Mouse (Mus musculus): ENCODE results near the gene Slc2a8.
"Not testable (repeated sequence)": the region's sequence is repeated elsewhere in the genome, so short reads cannot be mapped to it uniquely, and the experiment has no call there.

Slc2a8 gene

DNA sequence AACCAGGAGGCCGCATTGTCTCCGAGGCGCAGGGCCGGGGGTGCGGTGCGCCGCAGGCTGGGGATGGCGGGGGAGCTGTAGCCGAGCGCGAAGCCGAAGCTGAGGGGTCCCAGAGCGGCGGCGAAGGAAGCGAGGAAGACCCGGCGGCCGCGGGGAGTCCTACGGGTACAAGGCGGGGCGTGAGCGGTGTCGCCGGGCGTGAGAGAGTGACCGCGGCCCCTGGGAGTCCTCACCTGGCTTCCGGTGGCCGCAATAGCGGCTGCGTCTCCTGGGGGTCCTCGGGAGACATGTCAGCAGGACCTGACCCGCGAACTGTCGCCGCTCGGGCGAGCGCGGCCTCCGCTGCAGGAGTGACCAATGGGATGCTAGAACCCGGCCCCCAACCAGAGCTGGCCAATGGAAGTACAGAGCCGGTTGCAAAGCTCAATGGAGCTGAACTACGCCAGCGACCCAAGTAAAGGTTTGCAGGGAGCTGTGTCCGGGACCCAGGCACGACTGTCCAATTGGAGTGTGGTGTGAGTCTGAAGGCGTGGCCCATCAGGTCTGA is at the start of gene Slc2a8:
Gene Slc2a8, minus strand, starts transcription at position 359 of the 547 bp plus-strand sequence.
- ATAC-seq (ENCODE audit: insufficient number of reproducible peaks, low FRiP score, low TSS enrichment), result peak; percentile 99

DNA sequence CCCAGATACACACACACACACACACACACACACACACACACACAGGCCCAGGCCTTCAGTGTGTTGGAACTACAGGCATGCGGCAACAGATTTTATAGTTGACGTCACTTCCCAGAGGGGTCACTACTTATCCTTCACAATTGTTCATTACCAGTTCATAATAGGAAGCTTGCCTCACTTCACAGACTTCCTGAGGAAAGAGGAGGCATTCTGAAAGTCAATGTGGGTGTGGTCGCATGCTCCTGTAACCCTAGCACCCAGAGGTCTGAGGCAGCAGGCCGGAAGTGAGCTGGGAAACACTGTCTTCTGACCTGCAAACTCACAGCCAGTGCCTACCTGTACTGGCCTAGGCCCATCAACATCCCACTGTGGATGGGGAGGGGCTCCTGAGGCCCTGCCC is 43.2 kb upstream of the Slc2a8 start:
- ATAC-seq (ENCODE audit: insufficient number of reproducible peaks, low FRiP score, low TSS enrichment), result no peak

DNA sequence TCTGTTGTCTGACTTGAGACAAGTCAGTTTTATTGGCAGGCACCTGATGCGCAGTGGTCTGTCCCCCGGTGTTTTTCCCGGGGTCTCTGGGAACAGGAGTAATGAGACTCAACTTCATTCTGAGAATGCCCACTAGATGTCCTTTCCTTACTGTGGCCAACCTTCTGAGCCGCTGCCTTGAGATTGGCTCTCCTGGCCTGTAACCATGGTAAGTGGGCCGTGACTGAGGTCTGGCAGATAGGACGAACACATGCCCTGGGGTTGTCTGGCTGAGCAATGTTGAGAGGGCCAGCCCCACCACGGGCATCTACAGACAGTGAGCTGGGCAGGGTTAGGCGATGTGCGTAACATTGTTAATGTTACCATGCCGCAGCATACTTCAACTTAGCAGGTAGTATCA is 42.7 kb upstream of the Slc2a8 start:
- no peak for ATAC-seq (ENCODE audit: insufficient number of reproducible peaks, low FRiP score, low TSS enrichment)

DNA sequence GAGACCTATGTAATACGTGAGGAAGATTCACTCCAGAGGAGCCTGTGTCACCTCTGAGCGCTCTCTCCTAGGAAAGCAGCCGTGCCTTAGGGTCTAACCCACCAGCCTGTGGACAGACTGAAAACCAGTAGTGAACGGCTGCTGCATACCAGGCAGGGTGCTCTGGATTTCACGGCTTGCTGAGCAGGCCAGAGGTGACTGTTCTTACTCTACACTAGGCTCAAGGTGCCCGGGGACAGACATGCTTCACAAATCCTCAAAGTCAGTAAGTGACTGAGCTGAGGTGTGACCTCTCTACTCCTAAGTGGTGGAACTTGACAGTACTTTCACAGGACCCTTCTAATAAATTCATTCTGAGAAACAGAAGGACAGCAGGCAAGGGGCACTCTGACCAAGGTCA is 41.0 kb upstream of the Slc2a8 start:
- ATAC-seq (ENCODE audit: insufficient number of reproducible peaks, low FRiP score, low TSS enrichment), result no peak

DNA sequence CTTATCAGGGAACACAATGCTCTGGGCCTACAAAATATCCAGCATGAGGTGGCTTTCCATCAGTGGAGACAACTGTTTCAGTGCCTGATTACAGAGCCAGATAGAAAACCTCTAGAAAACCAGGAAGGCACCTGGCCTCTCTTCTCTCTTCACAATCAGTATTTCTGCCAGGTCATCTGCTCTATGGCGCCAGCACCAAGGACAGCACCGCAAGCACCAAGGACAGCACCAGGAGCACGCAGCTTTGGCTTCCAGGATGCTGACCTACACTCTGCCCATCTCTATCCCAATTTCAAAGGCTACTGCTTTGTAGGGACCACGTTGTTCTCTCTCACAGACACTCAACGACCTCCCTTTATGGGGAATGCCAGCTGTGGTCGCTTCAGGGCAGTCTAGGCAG is 36.1 kb upstream of the Slc2a8 start:
- ATAC-seq (ENCODE audit: insufficient number of reproducible peaks, low FRiP score, low TSS enrichment), result no peak

DNA sequence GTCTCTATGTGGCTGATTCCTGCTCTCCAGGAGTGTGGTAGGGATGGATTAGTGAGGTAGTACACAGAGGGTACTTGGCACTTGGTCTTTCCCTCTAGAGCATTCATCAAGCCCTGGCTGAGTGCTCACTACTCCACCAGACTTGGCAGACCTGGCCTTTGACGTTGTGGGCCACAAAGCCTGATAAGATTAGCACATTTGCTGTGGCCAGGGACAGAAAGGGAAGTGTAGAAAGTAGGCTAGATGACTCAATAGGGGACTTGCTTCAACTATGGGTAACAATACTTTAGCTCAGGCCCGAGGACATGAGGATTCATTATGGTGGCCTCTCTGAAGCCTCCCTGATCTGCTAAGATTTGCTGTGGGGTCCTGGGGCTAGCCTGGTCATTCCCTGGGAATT is 35.3 kb upstream of the Slc2a8 start:
- no peak for ATAC-seq (ENCODE audit: insufficient number of reproducible peaks, low FRiP score, low TSS enrichment)

DNA sequence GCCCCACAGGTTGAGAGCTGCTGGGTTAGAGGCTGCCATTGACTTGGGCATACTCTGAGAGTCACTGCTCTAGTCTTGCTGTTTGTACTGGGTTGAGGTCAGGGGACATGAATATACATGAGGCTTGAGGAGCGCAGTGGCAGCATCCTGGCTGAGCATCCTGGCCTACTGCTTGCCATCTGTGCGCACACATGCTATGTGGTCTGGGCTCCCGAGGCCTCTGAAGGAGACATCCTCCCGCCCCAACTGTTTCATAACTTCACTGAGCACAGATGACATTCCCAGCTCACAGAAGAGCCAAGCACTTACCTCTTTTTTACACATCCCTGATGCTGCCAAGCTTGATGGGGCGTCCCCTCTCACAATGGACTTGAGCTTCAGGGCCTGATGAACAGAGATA is 33.0 kb upstream of the Slc2a8 start:
- ATAC-seq (ENCODE audit: insufficient number of reproducible peaks, low FRiP score, low TSS enrichment), result peak; percentile 96

DNA sequence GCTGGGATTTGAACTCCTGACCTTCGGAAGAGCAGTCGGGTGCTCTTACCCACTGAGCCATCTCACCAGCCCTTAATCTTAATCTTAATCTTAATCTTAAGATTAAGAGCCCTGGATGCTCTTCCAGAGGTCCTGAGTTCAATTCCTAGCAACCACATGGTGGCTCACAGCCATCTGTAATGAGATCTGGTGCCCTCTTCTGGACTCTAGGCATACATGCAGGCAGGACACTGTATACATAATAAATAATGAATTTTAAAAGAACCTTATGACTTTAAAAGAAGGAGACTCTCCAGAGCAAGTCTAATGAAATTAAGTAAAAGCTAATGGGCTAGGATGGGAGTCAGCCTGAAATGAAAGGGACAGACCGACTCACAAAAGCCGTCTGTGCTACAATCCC is 27.2 kb upstream of the Slc2a8 start:
- ATAC-seq (ENCODE audit: insufficient number of reproducible peaks, low FRiP score, low TSS enrichment), result not testable (repeated sequence)

DNA sequence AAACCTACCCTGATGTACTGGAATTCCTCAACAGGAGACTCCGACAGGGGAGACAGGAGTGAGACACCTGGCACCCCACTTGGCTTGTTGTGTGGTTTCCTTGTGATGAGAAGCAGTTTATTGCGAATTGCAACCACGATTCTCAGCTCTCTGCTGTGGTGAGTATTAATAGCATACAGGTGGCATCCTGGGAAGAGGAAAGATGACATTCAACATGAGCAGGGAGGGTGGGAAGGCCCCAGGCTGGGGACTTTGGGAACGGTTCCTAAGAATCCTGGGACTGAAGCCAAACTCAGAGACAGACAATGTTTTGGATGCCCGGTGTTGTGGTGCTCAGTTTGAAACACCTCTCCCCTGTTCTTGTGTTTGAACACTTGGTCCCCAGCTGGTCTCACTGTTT is 23.2 kb upstream of the Slc2a8 start:
- peak; percentile 72; the same call in 1 of the 2 replicates for ATAC-seq (ENCODE audit: insufficient number of reproducible peaks, low FRiP score, low TSS enrichment)

DNA sequence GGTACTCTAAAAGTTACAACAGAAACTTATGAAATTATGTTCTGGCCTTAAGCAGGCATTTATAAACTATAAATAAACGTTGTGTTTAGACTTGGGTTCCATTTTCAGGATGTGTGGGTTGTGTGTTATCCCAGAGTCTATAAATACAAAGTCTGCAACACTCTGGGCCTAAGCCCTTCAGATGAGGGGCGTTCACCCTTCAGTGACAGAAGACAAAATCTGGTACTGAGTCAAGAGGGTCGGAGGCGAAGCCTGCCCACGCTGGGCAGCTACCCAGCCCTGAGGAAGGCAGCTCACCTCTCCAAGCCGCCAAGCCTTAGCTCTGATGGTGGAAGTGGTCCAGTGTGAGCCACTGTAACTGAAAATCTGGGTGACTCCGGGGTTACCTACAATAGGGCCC is 20.3 kb upstream of the Slc2a8 start:
- no peak for ATAC-seq (ENCODE audit: insufficient number of reproducible peaks, low FRiP score, low TSS enrichment)

DNA sequence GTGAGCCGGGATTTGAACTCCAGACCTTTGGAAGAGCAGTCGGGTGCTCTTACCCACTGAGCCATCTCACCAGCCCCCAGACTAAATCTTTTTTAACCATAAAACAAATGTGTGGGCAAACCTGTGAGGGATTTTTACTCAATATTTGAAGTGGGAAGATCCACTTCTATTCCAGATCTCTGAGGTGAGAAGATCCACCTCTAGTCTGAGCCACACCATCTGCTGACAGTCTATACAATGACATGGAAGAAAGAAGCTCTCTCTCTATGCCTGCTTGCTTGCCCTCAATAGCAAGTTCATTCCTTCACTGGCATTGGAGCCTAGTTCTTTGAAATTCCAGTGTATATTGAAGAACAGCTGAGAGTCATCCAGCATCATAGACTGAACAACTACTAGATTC is 17.9 kb upstream of the Slc2a8 start:
- ATAC-seq (ENCODE audit: insufficient number of reproducible peaks, low FRiP score, low TSS enrichment), result no peak

DNA sequence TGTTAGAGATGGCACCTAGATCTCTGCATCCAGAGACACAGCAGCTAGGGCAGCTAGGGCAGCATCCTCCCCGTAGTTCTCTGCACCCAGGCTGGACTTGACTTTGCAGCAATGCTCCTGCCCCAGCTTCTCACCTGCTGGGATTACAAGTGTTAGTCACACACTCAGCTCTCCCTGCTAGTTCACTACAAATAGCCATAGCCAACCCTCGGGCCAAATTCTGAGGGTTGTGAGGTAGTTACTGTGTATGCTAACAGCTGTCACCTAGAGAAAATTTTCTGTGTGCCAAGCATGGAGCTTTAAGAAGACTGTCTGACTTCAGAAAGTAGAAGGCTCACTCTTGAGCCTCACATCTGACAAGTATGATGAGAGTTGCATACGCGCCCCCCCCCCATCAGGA is 15.9 kb upstream of the Slc2a8 start:
- ATAC-seq (ENCODE audit: insufficient number of reproducible peaks, low FRiP score, low TSS enrichment), result no peak

DNA sequence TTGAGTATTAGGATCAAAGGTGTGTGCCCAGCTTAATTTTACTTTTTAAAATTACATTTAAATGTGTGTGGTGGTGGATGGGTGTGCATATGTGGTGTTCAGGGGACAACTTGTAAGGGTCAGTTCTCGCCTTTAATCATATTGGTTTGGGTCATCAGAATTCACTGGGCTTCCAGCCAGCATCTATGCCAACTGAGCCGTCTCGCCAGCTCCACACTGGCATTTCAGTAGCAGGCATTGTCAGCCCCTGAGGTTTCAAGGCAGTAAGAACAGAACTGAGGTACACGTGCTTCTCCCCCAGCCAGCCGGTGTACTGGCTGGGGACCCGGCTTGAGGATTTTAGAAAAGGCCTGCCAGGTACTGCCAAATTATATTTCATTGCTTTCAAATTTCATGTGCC is 15.2 kb upstream of the Slc2a8 start:
- no peak for ATAC-seq (ENCODE audit: insufficient number of reproducible peaks, low FRiP score, low TSS enrichment)

DNA sequence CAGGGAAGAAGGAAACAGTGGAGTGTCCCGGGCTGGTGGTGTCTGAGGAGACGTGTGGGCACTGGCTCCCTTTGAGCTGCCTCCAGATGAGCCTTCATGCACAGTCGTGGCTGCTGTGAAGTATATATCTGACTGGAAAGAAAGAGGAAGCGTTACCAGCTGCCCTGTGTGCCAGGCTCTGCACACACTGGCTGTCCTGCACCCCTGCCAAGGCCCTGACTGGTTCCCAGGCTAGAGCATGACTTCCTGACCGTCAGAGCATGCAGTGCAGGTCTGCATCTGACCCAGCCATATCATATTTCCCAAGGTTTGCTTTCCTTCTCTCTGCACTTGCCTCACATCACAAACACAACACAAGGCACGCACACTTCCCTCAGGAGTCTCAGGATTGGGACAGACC is 10.2 kb upstream of the Slc2a8 start:
- no peak for ATAC-seq (ENCODE audit: insufficient number of reproducible peaks, low FRiP score, low TSS enrichment)

DNA sequence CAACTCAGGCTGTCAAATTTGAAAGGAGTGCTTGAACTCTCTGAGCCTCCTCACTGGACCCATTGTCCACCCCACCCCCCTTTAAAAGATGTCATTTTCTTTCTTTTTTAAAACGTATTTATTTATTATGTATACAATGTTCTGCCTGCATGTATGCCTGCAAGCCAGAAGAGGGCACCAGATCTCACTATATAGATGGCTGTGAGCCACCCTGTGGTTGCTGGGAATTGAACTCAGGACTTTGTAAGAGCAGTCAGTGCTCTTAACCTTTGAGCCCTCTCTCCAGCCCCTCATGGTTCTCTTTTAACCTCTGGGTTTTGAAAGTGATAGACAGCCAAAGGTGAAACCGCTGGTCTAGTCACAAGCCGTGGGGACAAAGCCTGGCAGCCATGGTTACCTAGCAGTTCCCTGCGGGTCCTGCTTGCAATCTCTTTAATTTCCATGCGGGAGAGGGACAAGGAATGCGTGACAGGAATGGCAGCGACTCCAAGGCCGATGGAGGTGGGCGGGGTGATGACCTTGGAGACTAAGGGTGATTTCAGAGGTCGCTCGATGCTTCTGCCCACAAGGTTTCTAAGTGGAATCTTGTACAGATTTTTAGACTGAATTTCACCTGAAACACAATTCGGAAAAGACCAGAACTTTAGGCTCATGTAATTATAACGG is 8.4 kb upstream of the Slc2a8 start:
- ATAC-seq (ENCODE audit: insufficient number of reproducible peaks, low FRiP score, low TSS enrichment), result no peak

DNA sequence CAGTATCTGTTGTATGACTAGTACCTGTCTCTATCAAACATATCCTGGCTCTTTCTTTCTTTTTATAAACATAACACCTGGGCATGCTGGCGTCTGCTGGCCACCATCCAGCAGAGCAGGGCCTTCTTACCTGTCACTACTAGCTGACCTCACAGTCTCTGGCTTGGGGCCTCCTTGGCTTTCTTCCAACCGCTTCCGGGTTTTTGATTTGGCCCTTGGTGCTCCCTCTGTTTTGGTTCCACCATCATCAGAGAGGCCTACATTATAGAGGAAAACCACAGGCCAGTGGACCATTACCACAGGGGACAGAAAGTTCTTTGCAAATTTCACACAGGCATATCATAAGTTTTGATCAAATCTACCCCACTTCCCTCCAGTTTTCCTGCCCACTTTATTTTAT is 7.5 kb upstream of the Slc2a8 start:
- ATAC-seq (ENCODE audit: insufficient number of reproducible peaks, low FRiP score, low TSS enrichment), result no peak

DNA sequence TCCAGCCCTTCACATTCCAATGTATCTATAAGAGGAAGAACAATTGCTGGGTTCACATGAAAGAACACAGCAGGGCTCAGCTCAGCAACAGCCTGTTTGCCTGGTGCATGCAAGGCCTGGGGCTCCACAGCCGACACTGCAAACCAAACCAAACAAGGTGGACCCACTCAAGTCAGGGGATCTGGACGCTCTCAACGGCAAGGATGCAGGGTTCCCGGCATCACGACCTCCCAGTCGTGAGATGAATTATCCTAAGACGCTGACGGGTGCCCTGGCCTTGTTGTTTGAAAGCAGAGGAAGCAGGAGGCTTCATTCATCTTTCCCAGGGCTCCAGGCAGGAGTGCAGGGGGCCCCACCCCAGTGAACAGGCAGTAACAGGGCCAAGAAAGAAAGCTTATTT is 4.0 kb upstream of the Slc2a8 start:
- no peak for ATAC-seq (ENCODE audit: insufficient number of reproducible peaks, low FRiP score, low TSS enrichment)

DNA sequence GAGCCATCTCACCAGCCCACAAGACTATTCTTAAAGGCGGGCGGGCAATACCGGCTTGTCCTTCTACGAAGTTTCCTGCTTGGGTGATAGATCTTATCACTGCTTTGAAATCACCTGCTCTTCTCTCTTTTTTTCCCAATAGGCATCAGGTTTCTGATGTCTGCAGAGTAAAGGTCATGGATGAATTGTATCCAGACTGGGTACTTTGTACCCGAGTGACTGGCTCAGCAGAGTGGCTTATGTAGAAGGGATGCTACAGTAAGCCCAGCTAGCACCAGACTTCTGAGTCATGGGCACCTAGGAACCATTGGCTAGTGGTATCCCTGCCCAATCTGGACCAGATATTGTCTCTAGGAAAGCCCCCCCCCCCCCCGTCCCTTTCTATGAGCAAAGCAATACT is 1.7 kb upstream of the Slc2a8 start:
- ATAC-seq (ENCODE audit: insufficient number of reproducible peaks, low FRiP score, low TSS enrichment), result no peak

DNA sequence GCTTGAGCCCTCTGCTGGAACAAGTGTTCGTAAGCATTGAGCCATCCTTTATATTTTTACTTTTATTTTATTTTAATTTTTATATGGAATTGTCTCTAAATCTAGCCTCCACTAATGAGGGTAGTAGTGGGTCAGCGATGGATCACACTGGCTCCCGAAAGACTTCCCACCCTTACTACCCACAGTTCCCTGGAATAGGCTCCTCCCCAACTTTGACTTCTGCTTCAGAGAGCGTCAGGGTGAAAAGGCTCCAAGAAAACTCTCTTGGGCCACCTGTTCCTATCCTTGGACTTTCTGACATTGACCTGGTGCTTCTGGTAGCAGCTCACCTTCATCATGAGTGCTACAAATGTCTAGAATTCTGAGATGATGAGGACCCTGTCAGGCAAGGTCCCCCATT is 817 bp upstream of the Slc2a8 start:
- no peak for ATAC-seq (ENCODE audit: insufficient number of reproducible peaks, low FRiP score, low TSS enrichment)

DNA sequence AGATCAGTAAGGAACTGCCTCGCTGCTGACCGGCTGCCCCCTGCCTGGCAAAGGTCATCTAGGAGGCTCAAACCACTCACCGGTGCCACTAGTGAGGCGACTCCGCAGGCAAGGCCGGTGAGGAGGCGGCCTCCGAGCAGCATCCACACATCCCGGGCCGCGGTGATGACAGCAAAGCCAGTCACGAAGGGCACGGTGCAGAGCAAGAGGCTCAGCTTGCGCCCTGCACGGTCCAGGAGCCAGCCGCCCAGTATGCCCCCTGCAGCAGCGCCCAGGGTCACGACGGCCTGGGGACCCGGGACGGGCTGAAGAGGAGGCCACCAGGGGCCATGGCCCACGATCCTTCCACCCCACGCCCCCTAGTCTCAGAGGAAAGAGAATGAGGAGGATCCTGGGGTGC is 602 bp downstream of the Slc2a8 start:
- peak; percentile 12; the same call in 1 of the 2 replicates for ATAC-seq (ENCODE audit: insufficient number of reproducible peaks, low FRiP score, low TSS enrichment)

DNA sequence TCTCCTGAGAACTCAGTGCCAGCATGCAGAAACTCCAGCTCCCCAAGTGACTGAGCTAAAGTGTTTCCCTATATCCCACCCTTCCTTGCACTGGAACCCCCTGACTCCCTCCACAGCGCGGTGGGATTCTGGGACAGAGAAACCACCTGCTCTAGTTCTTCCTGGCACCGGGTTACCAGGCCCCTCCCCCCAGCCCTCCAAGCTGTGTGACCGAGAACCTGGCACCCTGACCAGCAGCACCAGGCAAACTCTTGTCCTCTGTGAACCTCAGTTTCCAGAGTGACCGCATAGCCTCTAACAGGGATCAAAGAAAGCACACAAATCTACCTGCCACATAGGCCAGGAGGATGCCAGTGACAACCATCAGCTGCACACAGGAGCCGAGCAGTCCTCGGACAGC is 2.2 kb downstream of the Slc2a8 start:
- ATAC-seq (ENCODE audit: insufficient number of reproducible peaks, low FRiP score, low TSS enrichment), result no peak

DNA sequence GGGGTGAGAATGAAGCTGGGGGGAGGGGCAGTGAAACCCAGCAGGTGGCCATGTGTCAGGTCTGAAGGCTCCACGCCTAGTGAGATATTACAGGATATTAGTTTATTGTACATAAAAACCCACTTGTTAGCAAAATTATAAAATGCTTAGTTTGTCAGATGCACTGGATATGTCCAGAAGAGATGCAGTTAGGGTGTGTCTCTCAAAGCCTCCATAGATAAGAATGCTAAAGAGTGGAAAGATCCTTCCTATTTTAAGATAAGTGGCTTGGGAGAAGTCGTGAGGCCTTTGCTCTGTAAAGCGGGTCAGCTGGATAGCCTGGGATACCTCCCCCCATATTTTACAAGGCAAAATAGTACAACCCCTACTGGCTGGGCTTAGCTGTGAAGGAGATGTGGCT is 3.2 kb downstream of the Slc2a8 start:
- no peak for ATAC-seq (ENCODE audit: insufficient number of reproducible peaks, low FRiP score, low TSS enrichment)

DNA sequence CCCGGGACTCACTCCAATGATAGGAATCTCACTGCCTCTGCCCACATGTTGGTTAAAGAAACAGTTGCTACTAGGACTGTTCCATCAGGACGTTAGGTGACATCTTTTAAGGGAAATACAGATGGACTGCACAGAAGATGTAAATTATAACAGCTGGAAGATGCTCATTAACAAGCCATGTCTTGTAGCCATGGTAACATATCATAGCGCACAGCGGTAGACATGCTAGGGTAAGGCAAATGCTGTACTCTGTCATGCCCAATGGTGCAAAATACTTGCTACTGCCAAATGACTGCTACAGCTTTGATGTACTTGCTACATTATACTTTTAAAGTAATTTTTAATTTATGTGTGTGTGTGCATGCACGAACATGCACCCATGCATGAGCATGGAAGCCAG is 4.8 kb downstream of the Slc2a8 start:
- ATAC-seq (ENCODE audit: insufficient number of reproducible peaks, low FRiP score, low TSS enrichment), result no peak
